8 mouse cellular contexts compared by ENCODE assay signal in the genomic region with DNA sequence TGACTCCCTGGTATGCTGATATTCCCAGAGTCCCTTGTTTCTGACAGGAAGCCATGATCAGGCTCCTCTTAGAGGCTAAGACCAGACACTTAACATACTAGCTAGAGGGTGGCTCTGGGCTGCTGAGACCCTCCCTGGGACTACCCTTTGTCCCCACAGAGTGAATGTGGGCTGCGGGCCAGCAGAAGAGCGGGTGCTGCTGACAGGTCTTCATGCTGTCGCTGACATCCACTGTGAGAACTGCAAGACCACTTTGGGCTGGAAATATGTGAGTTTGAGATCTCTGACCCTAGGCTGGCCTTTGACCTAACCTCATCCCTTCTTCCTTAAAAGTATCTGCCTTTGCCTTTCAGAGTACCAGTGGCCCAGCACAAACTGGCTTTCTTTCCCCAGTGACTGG. TPM values are rescaled to one million over a fixed set of nuclear protein-coding genes. Genes with fewer than 3 reads are reported as not detected.
DNase-seq lines count a peak whose midpoint lies in the region; ATAC-seq lines count a peak whose summit lies in the region.

No protein-coding gene starts in this region.

- peak overlapping the region; percentile 93 for H3K4me2 ChIP-seq in lung, embryonic 16.5 days (ENCODE audit: low read depth, low read length)
- H3K4me2 ChIP-seq in stomach, embryonic 14.5 days (replicated peaks; ENCODE audit: low read depth, low read length), result peak overlapping the region; percentile 88; the same call in 1 of the 2 replicates

- ATAC-seq in lung, embryonic 16.5 days (ENCODE audit: low read depth), result no peak
- no peak for ATAC-seq in stomach, embryonic 14.5 days (ENCODE audit: insufficient number of reproducible peaks, insufficient read depth, low FRiP score, low read depth)
- no peak for ATAC-seq in granulocyte monocyte progenitor cell, adult 5-6 weeks (replicated peaks; ENCODE audit: poor library complexity, severe bottlenecking)

- H3K4me1 ChIP-seq in lung, embryonic 16.5 days (replicated peaks; ENCODE audit: control insufficient read depth, insufficient read depth, low read length), result peaks cover 37% of the 10 kb centered on the region
- peaks cover 70% of the 10 kb centered on the region for H3K4me1 ChIP-seq in limb, embryonic 10.5 days
- H3K4me1 ChIP-seq in stomach, embryonic 14.5 days (ENCODE audit: control insufficient read depth, insufficient read depth, low read length), result peaks cover 33% of the 10 kb centered on the region

- H3K9me3 ChIP-seq in lung, embryonic 16.5 days (ENCODE audit: control insufficient read depth, low read length), result no peaks in the 10 kb centered on the region
- no peaks in the 10 kb centered on the region for H3K9me3 ChIP-seq in limb, embryonic 10.5 days (replicated peaks)
- no peaks in the 10 kb centered on the region for H3K9me3 ChIP-seq in stomach, embryonic 14.5 days (ENCODE audit: control insufficient read depth, low read depth, low read length)

- H3K9ac ChIP-seq in lung, embryonic 16.5 days (ENCODE audit: low read length), result peak overlapping the region; percentile 92
- H3K9ac ChIP-seq in stomach, embryonic 14.5 days (replicated peaks; ENCODE audit: low read depth, low read length), result no peak overlapping the region

- H3K36me3 ChIP-seq in lung, embryonic 16.5 days (ENCODE audit: control insufficient read depth, insufficient read depth, low read length), result peaks cover 7% of the 10 kb centered on the region; the same call in 1 of the 2 replicates
- peaks cover 26% of the 10 kb centered on the region for H3K36me3 ChIP-seq in limb, embryonic 10.5 days
- peaks cover 13% of the 10 kb centered on the region for H3K36me3 ChIP-seq in stomach, embryonic 14.5 days (ENCODE audit: control insufficient read depth, insufficient read depth, low read length)

- peak; percentile 69 for DNase-seq in cerebellum, adult 9-10 months
- no peak for DNase-seq in cerebellum, adult 8-10 months
- DNase-seq in lung, postnatal 36 days, result no peak
- DNase-seq in limb, embryonic 10.5 days (ENCODE audit: low spot score), result no peak
- no peak for DNase-seq in right cerebral cortex, postnatal 10 days (ENCODE audit: low spot score in 2 of 2)

- no peak overlapping the region; the same call in 1 of the 2 replicates for H3K27ac ChIP-seq in lung, embryonic 16.5 days (ENCODE audit: low read length)
- peak overlapping the region; percentile 96; the same call in 1 of the 2 replicates for H3K27ac ChIP-seq in limb, embryonic 10.5 days
- H3K27ac ChIP-seq in stomach, embryonic 14.5 days (ENCODE audit: low read length), result no peak overlapping the region

- 54% methylated on average over 3 of the region's 3 CpGs for WGBS in lung, embryonic 16.5 days
- 88% methylated on average over 3 of the region's 3 CpGs for WGBS in limb, embryonic 10.5 days
- WGBS in stomach, embryonic 14.5 days, result 81% methylated on average over 3 of the region's 3 CpGs

- H3K4me3 ChIP-seq in lung, embryonic 16.5 days (ENCODE audit: low read length), result peak overlapping the region; percentile 75; the same call in 1 of the 2 replicates
- H3K4me3 ChIP-seq in limb, embryonic 10.5 days, result peak overlapping the region; percentile 88; the same call in 1 of the 2 replicates
- H3K4me3 ChIP-seq in stomach, embryonic 14.5 days (ENCODE audit: low read depth, low read length), result no peak overlapping the region

- H3K27me3 ChIP-seq in lung, embryonic 16.5 days (ENCODE audit: control insufficient read depth, insufficient read depth, low read depth, low read length), result no peaks in the 10 kb centered on the region
- no peaks in the 10 kb centered on the region for H3K27me3 ChIP-seq in limb, embryonic 10.5 days (ENCODE audit: low read depth, poor library complexity, severe bottlenecking)
- H3K27me3 ChIP-seq in stomach, embryonic 14.5 days (ENCODE audit: control insufficient read depth, insufficient read depth, low read length), result no peaks in the 10 kb centered on the region

RNA-seq across cellular contexts. Expression of gene Ypel3, which starts 1.4 kb away (rescaled TPM):
- polyA plus RNA-seq in lung, embryonic 16.5 days (2015; fragmentation: Nextera tagmentation; extraction: Ambion mirVana), result 111 and 123 TPM in 2 replicates
- polyA plus RNA-seq in limb, embryonic 10.5 days (2016; fragmentation: Nextera tagmentation; extraction: Ambion mirVana), result 51.7 and 84.9 TPM in 2 replicates
- 103 and 116 TPM in 2 replicates for polyA plus RNA-seq in stomach, embryonic 14.5 days (2014; fragmentation: Nextera tagmentation; extraction: Ambion mirVana)
- total RNA-seq in granulocyte monocyte progenitor cell, adult 5-6 weeks (2014; fragmentation: Nextera tagmentation), result 29.6 and 42.6 TPM in 2 replicates
- 16.2 and 17.4 TPM in 2 replicates for total RNA-seq in granulocyte monocyte progenitor cell, adult 5-6 weeks (2017)

RNA-seq across cellular contexts. Expression of gene Tbx6, which starts 3.1 kb away (rescaled TPM):
- polyA plus RNA-seq in lung, embryonic 16.5 days (2015; fragmentation: Nextera tagmentation; extraction: Ambion mirVana), result 0.25 and 0.68 TPM in 2 replicates
- polyA plus RNA-seq in limb, embryonic 10.5 days (2016; fragmentation: Nextera tagmentation; extraction: Ambion mirVana), result 0.23 and 0.53 TPM in 2 replicates
- 0.56 and 0.95 TPM in 2 replicates for polyA plus RNA-seq in stomach, embryonic 14.5 days (2014; fragmentation: Nextera tagmentation; extraction: Ambion mirVana)
- total RNA-seq in granulocyte monocyte progenitor cell, adult 5-6 weeks (2014; fragmentation: Nextera tagmentation), result 0.58 TPM in 1 of 2 replicates, not detected in the other
- not detected in 2 replicates for total RNA-seq in granulocyte monocyte progenitor cell, adult 5-6 weeks (2017)

RNA-seq across cellular contexts. Expression of gene Gdpd3, which starts 12.0 kb away (rescaled TPM):
- 2.9 and 4.2 TPM in 2 replicates for polyA plus RNA-seq in lung, embryonic 16.5 days (2015; fragmentation: Nextera tagmentation; extraction: Ambion mirVana)
- polyA plus RNA-seq in limb, embryonic 10.5 days (2016; fragmentation: Nextera tagmentation; extraction: Ambion mirVana), result 0.83 and 1.5 TPM in 2 replicates
- polyA plus RNA-seq in stomach, embryonic 14.5 days (2014; fragmentation: Nextera tagmentation; extraction: Ambion mirVana), result 1.6 and 2.8 TPM in 2 replicates
- total RNA-seq in granulocyte monocyte progenitor cell, adult 5-6 weeks (2014; fragmentation: Nextera tagmentation), result 13.0 and 27.7 TPM in 2 replicates
- total RNA-seq in granulocyte monocyte progenitor cell, adult 5-6 weeks (2017), result 3.6 and 11.3 TPM in 2 replicates

RNA-seq across cellular contexts. Expression of gene Ppp4c, which starts 14.1 kb away (rescaled TPM):
- polyA plus RNA-seq in lung, embryonic 16.5 days (2015; fragmentation: Nextera tagmentation; extraction: Ambion mirVana), result 232 and 243 TPM in 2 replicates
- 450 and 462 TPM in 2 replicates for polyA plus RNA-seq in limb, embryonic 10.5 days (2016; fragmentation: Nextera tagmentation; extraction: Ambion mirVana)
- 239 and 258 TPM in 2 replicates for polyA plus RNA-seq in stomach, embryonic 14.5 days (2014; fragmentation: Nextera tagmentation; extraction: Ambion mirVana)
- 160 and 219 TPM in 2 replicates for total RNA-seq in granulocyte monocyte progenitor cell, adult 5-6 weeks (2014; fragmentation: Nextera tagmentation)
- 131 and 137 TPM in 2 replicates for total RNA-seq in granulocyte monocyte progenitor cell, adult 5-6 weeks (2017)

RNA-seq across cellular contexts. Expression of gene Mapk3, which starts 18.7 kb away (rescaled TPM):
- 138 and 139 TPM in 2 replicates for polyA plus RNA-seq in lung, embryonic 16.5 days (2015; fragmentation: Nextera tagmentation; extraction: Ambion mirVana)
- polyA plus RNA-seq in limb, embryonic 10.5 days (2016; fragmentation: Nextera tagmentation; extraction: Ambion mirVana), result 47.3 and 55.9 TPM in 2 replicates
- 98.4 and 105 TPM in 2 replicates for polyA plus RNA-seq in stomach, embryonic 14.5 days (2014; fragmentation: Nextera tagmentation; extraction: Ambion mirVana)
- 90.7 and 111 TPM in 2 replicates for total RNA-seq in granulocyte monocyte progenitor cell, adult 5-6 weeks (2014; fragmentation: Nextera tagmentation)
- total RNA-seq in granulocyte monocyte progenitor cell, adult 5-6 weeks (2017), result 52.5 and 53.0 TPM in 2 replicates
